Mouse (Mus musculus): ENCODE results near the gene Ect2l.

Ect2l gene

DNA sequence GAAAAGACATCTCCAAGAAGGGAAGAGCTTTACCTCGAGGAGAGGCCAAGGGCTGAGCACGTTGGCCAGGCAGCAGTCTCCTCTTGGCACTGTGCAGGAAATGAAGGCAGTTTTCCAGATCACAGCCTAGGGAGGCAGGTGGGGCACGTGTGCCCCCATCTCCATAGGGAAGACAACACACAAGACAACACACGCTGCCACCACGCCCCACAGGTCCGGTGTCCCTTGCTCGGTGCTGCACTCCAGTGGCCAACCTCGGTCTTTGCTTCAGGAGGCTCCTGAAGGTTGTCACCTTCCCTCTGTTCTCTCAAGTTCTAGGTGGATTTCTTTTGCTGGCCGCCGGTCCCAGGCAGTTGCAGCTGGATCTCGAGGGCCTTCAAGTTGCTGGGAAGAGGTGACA lies at the start of gene Ect2l:
Gene Ect2l (minus strand): TSS at position 165 of the 400 bp plus-strand sequence.
- DNase-seq (ENCODE audit: low spot score) = peak; percentile 71

DNA sequence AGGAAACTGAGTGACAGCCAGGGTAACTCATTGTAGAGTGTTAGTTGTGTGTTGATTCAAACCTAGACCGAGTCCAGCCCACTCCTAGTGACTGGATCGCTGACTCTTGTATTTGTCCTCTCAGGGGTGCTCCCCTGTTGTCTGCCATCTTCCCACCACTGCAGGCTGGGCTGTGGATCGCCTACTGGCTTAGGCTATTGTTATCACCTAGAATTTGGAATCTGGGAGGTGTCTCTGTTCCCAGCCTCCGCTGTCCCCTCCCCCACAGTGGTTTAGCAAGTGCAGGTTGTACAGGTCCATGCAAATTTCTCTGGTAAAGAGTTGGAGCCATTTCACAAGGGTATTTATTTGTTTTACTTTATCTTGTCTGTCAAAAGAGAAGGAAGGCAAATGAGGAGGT lies 40.7 kb upstream of the Ect2l start:
- no peak for DNase-seq (ENCODE audit: low spot score)

DNA sequence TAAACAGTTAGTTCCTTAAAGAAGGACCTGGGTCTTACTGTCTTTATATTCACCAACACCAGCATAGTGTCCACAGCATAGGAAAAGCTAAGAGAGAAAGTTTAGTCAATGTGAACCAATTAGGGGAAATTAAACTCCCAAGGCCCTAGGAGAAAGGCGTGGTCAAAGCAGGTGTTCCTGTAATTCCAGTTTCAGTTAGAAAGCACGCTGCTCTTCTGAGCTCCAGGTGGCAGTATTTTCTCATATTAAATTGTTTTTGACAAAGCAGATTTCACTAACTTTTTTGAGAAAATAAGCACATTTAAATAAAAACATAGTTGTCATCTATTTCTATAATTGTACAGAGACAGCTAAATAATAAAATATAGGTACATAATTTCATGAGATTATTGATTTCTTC lies 32.9 kb upstream of the Ect2l start:
- no peak for DNase-seq (ENCODE audit: low spot score)

DNA sequence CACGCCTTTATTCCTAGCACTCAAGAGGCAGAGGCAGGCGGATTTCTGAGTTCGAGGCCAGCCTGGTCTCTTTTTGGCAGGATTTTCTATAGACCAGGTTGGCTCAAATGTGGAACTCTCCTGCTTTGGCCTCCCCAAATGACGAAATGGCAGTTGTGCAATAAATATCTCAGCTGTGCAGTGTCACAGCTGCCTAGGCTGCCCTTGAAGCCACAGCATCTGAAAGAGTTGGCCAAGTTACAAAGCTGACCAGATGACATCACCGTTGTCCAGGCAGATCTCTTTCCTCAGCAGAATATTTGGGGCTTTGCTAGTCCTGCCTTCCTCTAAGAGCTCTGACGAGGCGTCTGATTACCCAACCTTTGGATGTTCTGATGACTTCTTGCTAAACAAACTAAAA lies 26.5 kb upstream of the Ect2l start:
- DNase-seq (ENCODE audit: low spot score) = no peak

DNA sequence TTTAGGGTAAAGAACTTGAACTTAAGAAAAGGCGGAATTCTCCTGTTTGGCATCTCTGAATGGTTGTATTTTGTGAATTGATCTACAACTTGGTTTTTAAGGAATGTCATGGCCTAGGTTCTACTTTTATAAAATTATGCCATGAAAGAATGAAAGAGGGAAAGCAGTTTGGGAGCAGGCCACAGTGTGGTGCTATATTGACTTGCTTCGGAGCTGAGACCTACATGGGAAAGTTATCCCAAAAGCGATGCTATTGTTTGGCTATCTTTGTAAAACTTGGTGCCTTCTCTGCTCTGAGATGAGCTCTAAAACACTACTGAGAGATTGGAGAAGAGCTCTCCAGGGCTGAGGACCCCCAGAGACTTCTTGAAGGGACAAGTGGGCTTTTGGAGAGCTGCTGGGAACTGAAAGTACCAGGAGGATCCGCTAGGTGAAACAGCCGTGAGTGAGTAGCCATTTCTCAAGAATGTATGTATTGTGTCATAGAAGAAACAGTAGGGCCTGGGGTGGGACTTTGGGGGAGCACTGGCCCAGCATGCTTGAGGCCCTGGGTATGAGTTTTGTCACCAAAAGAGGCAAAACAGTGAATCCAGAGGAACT lies 25.7 kb upstream of the Ect2l start:
- no peak for DNase-seq (ENCODE audit: low spot score)

DNA sequence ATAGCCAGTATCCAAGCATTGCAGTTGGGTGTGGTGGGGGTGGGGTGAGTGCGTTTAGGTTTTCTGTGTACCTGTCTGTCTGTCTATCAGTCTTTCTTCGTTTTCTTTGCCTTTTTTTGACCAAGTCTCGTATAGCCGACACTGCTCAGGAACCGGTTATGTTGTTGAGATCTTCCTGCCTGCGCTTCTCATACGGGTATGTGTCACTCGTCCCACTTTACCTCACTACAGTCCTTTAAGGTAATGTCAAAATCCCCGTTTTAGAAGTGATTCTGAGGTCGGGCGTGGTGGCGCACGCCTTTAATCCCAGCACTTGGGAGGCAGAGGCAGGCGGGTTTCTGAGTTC lies 24.7 kb upstream of the Ect2l start:
- DNase-seq (ENCODE audit: low spot score) = no peak

DNA sequence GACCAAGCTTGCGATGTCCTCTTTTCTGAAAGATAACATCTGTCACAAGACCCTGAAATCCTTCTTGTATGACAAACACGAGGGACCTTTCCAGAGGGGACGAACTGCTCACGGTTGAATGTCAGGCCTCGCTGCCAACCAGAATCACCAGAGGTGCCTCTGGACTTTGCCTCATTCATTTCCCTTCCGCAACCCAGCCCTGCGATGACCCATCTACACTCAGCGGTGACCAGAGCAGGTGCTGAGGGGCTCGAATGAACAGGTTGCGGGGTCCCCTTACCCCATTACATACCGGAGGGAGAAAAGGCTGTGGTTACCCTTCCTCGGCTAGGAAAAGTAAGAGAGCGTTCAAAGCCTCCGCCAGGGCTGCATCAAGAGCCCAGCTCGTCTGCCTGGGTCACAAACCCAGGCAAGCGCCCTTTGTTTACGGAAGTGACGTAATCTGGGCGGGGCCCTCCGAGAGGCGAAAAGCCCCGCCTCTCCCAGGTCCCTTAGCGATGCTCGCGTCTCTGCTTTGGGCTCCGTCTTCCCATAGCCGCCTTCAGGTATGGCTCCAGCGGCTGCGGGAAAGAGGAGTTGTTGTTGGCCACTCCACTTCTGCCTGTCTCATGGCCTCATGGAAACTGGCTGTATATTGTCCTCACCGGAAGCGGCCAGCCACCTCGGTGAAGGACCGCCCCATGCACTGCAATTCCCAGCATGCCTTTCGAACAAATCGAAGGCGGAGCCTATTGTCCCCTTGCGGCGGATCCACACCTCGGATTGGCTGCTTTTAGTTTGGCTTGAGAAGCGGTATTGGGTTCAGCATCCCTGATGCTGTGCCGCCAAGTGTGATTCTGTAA lies 24.1 kb upstream of the Ect2l start, which contains the start of gene Ccdc28a:
Gene Ccdc28a (minus strand): TSS at position 439 of the 842 bp plus-strand sequence.
- DNase-seq (ENCODE audit: low spot score) = peak; percentile 96

DNA sequence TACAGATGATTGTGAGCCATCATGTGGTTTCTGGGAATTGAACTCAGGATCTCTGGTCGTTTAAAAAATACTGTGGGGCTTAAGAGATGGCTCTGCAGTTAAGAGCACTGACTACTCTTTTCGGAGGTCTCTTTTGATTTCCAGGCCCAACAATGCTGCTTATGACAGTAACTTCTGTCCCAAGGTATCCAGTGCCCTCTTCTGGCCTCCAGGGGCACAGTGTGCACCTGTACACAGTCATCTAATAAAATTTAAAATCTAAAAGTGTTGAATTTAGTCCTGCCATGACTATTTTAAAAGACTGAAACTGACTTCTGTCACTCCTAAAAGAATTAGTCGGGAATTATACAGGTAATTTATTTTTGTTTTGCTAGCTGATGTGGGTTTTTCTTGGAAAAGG lies 23.2 kb upstream of the Ect2l start:
- DNase-seq (ENCODE audit: low spot score) = no peak

DNA sequence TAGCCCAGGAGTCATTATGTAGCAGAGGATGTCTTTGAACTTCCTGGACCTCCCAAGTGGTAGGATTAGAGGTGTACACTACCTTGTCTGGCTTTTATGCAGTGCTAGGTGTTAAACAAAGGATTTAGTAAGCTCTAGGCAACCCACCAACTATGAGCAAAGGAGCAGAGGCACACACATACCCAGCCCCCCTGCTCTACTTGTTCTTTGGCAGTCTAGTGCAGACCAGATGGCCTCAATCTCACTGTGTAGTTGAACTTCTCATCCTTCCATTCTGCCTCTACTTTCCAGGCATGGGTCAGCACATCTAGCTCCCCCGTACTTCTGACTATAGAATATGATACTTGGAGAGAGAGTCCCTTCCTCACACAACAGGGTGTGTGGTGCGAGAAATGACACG lies 13.7 kb upstream of the Ect2l start:
- no peak for DNase-seq (ENCODE audit: low spot score)

DNA sequence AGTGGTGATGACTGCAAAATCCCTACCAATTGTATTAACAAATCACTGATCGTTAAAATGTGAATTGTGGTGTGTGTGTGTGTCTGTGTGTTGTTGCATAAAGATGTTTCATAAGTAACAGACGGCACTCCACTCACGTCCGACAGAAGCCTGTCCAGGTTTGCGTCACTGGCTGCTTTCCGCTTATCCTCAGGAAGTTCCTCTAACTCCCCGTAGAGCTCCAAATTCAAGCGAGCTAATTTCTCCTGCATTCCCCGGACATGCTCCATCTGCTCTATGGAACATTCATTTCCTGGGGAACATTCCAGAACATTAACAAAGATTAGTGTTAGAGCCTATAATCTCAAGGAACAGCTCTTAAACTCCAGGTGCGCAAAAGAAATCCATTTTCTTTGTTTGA lies 8.7 kb upstream of the Ect2l start:
- DNase-seq (ENCODE audit: low spot score) = no peak

DNA sequence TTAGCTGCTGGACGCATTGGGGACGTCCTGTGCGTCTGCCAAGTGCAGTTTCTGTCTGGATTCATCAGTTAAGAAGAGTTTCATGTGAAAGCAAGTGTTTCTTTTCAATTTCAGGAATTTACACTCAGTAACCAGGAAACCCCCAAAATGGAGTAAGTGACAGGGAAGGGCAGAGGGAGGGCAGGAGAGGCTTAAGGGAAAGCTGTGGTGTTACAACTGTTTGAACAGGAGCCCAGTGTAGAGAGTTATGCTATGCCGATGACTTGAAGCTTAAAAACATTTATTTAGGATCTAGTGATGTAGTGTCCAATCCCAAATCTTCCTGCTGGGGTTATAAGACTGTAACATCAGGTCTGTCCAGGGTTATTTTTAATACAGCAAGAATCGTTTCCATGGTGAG lies 3.4 kb upstream of the Ect2l start:
- no peak for DNase-seq (ENCODE audit: low spot score)

DNA sequence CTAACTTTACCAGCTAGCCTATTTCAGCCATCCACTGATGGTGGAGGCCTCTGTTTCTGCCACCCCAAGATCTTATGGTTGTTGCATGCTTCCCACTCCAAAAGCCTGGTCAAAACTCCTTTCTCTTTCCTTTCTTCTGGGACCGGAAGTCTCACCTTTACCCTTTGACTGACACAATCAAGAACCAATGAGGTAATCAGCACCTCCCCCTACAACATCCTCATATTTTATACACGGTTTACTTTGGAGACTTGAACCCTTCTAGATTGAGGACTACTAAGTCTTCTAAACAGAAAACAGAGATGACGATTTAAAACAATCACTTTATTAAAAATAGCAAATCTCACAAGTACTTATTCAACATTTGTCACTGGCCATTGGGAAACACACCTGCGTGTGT lies 2.7 kb upstream of the Ect2l start:
- DNase-seq (ENCODE audit: low spot score) = no peak

DNA sequence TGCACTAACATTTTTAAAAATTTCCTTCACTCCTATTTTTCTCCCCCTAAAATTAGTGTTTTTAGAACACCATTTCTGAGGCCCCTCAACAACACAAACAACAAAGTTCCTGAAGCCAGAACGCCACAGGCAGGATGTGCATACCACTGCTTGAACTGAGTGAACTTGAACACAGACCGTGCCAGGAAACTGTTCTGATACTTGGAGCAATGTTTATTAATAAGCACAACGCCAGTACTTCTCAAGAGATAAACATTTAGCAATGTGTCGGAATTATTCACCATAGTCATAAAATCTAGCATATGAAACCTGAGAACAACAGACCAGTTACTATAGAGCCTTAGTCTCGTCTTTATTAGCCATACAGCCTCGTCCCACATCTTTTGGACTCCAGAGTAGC lies 571 bp downstream of the Ect2l start:
- no peak for DNase-seq (ENCODE audit: low spot score)

DNA sequence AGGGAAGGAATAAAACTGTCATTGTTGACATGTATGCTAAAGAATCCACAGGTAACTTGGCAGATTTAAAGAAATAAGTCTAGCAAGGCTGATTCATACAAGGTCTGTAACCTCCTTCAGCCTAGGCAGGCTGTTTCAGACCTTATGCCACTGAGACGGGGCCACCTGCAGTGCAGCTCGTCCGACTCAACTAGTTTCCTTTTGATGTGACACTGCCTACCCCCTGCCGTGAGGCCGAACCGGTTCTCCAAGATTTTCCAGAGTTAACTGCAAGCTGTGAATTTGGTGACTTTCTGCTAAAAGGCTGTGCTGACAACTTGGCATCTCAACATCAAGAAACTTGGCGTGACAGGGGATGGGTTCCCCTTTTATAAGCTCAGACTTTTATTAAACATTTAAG lies 6.6 kb downstream of the Ect2l start:
- no peak for DNase-seq (ENCODE audit: low spot score)

DNA sequence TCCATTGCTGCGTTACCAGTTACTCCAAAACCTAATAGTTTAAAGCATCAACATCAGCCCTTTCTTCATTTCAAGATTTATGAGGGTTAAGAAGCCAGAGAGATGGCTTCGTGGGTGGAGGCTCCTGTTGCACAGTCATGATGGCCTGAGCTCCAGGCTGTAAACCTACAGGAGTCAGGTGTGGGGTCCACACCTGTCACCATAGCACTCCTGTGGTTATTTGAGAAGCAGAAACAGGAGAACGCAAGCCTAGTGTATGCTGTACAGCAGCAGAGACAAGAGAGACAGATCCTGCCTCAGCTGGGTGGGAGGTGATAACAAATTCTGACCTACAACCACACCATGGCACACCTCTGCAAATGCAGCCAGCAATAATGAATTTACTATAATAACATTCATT lies 8.3 kb downstream of the Ect2l start:
- DNase-seq (ENCODE audit: low spot score) = no peak

DNA sequence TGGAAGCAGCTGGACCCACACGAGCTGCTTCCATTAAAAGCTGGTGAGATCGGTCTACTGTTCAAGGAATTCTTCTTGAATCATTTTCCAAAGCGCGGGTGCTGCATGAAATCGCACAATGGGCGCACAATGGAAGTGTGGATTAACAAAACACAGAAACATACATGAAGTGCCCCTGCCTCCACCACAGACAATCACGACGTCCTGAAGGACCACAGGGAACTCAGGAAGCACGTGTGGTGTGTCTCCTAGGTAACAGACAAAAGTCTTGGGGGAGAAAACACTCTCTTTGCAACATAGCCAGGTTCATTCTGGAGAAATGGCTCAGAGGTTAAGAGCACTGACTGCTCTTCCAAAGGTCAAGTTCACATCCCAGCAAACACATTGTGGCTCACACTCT lies 10.0 kb downstream of the Ect2l start:
- no peak for DNase-seq (ENCODE audit: low spot score)

DNA sequence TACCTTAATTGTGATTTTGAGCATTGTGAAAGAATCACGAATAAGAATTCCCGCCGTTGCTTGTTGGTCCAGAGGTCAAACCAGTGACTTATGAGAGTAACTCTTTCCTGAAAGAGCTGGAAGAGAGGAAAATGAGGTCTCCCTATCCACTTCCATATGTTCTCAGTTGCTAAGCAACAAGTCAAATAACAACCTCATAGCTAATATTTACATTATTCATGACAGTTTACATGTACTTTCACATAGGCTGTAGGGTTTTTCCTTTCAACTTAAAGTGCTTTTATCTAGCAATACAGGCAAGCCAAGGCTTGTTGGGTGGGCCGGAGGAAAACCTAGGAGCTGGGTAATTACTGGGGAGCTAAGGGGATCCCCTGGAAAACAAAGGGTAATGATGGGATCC lies 10.8 kb downstream of the Ect2l start:
- DNase-seq (ENCODE audit: low spot score) = no peak

DNA sequence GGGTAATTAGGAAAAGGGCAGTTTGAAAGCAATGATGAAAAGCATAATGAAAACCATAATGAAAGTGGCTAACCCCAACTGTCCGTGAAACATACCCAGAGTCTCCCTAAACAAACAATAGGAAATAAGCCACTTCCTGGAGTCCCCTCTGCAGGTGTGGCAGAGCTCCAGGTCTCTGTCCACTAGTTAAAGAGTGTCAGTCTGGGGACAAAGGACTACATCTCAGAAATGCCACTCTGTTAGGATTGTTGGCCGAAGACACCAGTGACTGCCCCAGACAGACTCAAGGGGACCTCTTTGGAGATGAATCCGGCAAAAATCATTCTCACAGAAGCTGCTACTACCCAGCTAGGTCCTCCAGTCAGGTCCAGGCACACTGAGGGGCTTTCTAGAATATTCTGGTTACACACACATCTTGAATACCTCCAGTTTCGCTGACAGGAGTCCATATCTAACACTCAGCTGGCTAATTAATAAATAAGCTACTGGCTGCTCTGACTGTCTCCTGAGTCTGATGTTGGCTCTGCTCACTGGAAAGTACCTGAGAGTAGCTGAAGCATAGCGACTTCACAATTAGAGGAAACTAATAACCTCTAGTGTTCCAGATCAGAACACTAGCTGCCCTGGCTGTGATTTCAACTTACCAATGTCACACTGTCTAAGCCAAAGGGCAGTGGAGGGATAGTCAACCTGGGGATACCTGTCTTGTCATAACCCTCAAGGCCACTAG lies 12.2 kb downstream of the Ect2l start:
- DNase-seq (ENCODE audit: low spot score) = no peak

DNA sequence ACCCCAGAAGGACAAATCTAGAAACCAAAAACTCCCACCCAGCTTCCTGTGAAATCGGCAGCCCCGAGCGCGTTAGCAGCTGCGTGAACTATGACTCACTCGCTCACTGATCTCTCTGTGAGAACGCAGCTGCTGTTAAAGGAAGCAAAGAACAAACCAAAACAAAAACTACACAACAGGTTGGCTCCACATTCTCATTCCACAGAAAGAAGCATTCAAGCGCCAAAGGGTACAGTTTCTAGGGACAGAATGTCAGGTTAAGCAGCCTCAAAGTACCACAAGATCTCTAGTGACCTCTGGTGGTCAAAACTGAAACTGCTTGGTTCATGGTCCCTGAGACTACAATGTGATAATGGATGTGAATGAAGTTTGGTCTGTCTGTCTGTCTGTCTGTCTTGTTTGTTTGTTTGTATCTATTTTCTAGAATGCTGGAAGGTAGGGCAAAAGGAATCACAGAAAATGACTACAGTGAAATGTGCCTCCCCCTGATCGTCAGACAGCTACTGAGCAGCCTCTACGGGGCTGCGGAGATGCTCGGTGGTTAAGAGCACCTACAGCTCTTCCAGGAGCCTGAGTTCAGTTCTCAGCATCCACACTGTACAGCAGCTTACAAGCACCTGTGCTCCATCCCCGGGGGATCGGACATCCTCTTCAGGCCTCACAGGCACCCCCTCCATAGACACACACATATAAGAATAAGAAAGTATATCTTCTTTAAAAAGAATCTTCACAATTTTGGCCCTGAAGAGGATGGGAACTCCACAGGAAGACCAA lies 13.3 kb downstream of the Ect2l start:
- DNase-seq (ENCODE audit: low spot score) = peak; percentile 81

DNA sequence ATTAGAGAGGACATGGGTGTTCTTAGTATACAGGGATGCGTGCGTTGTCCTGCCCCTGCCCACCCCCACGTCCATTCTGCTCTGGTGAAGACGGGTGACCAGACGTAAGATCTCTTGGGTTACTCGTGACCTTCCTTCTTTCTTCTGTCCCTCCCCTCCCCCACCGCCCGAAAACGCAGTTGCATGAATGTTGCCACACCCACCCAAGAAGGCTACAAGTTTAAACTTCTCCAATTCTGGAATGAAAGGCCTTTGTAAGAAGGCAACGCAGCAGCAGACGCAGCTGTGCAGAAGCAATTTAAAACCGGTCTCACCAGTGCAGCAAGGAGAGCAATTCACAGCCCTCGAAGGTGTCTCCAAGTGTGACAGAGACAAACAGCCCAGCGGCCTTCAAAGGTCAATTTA lies 16.0 kb downstream of the Ect2l start:
- DNase-seq (ENCODE audit: low spot score) = peak; percentile 60

DNA sequence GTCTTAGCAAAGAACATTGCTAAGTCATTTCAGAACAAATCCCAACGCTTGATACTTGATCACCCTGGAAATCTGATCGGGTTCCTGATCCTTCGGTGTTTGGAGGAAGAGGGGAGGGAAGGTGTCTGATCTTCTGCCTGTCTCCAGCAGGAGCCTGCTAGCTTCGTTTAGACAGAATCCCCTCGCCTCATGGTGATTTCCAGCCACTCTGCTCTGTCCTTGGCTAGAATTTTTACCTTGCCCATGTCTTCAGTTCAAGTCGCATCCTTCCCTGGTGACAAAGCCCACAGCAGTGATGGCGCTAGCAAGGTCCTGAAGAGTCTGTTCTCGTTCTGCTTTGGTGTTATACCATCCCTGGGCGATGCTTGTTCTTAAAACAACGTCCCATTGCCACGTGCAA lies 16.5 kb downstream of the Ect2l start:
- no peak for DNase-seq (ENCODE audit: low spot score)

DNA sequence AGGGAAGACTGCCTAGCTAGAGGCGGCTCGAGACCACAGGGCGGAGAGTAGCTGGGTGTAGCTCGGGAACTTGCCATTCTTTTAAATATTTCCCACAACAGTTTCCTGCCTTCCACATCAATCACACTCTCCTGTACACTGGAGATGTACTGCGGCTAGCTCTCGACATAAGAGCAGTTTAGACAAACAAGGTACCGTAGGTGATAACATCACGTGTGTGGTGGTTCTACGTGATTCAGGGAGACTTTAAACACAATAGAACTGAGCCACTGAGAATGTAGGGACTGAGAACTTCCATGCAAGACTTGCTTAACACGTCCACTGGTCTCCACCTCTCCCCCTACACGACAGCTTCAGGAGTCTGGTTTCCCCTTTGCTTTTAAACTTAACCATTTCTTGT lies 17.5 kb downstream of the Ect2l start:
- no peak for DNase-seq (ENCODE audit: low spot score)

DNA sequence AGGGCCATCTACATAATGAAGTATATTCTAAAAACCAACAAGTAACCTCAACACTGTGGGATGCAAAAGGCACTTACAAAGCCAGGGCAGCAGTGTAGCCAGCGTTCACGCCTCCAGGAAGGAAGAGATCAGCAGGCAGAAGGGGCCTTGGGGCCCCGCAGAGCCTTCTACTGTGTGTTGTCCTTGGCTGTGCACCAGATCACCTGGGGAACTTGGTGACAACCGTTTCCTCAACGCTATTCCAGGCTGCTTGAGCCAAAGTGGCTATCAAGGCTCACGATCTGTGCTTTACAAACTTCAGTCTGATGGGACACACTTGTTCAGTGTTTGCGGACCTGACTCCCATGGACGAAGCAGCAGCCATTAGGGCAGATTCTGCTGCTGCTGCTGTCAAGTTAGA lies 19.0 kb downstream of the Ect2l start:
- DNase-seq (ENCODE audit: low spot score) = no peak
